Mouse (Mus musculus) left cerebral cortex, postnatal 14 days (tissue): ENCODE results near the gene Saa3. TPM values are rescaled to one million over a fixed set of nuclear protein-coding genes. Genes with fewer than 3 reads are reported as not detected.
"Not testable (repeated sequence)": the region's sequence is repeated elsewhere in the genome, so short reads cannot be mapped to it uniquely, and the experiment has no call there.

Source experiments
- DNase-seq, 2 experiments: peaks; one replicate each; pipeline ENCODE4 v3.0.0; 2021 to 2022; ENCODE audit warnings: low spot score in 2 of 2, mixed read lengths in 1 of 2
- intact Hi-C: fragments of 180-260 bp; cut with DNase I; formaldehyde crosslinking; loops from one replicate; pipeline ENCODE4 v1.15.1; 2025
- long read RNA-seq, 2 experiments: library from polyadenylated mRNA; stranded (forward); transcript quantifications; one replicate each; pipeline ENCODE4 v2.0.0; 2021
- total RNA-seq, 2 experiments: library from RNA; stranded (reverse); gene quantifications; 2 replicates each; pipeline ENCODE4 v1.2.3; 2021

Gene Saa3
- not detected for total RNA-seq
- long read RNA-seq, experiment 1 = 0 reads
- long read RNA-seq, experiment 2 = 0 reads

GRCm38 (mm10) chr7:46715600-46715999, at the start of gene Saa3:
TSS of gene Saa3 (minus strand) at chr7:46715700.
- intact Hi-C loops = loop anchor here (2.0 kb wide), 1 partner anchor 53 kb away; no protein-coding TSS in a partner anchor
- DNase-seq = no peak

GRCm38 (mm10) chr7:46764672-46765071, 49.2 kb upstream of the Saa3 start:
- no peak for DNase-seq
- intact Hi-C loops = no loop called here

GRCm38 (mm10) chr7:46762601-46763000, 47.1 kb upstream of the Saa3 start:
- no peak for DNase-seq
- intact Hi-C loops = no loop called here

DNA sequence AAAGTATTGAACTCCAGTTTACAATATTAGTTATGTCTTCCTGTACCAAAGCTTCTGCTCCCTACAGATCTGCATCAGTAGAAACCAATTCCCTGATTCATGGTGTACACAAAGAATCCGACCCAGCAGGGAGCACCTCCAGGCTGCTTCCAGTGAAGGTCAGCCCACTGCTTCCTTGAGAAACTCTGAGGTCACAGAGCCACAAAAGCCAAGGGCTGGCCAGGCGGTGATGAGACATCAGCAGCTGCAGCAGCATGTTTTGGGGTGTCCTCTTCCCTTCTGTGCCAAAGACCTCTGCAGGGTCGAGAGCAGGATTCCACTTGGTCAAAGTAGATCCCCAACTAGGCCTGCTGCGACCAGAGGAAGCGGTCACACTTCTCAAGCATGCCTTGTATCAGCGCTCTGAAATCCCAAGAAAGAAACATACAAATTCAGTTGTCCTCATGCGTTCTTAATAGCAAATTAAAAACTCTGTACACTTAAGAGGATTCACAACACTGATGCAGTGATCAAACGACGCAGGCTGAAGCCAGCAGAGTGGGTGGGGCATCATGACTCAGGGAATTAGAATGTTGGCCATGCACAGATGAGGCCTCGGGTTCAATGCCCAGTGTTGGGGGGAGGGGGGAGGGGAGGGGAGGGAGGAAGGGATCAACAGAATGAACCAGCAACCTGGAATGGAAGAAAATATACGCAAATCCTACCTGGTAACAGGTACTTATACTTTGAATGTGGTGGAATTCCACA, 45.7 kb upstream of the Saa3 start:
- no peak for DNase-seq
- intact Hi-C loops = no loop called here

DNA sequence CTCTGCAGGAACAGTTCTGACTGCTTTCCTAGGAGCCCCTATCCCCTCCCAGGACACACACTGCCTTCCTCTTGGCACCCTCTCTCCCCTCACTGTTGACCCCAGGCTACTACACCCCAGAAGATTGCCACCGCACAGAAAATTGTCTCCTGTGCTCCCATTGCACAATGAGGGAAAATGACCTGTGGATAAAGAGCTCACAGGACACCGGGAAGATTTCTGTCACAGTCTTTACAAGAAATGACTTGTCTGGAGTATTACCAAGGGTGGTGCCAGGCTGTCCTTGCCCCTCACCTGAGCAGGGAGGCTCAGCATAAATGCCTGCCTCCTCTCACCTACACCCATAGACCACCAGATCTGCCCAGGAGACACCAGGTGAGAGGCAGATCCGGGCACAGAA, 36.0 kb upstream of the Saa3 start, which contains the start of gene Saa2:
Gene Saa2, plus strand, starts transcription at position 301 of the 400 bp plus-strand sequence.
- intact Hi-C loops = no loop called here
- no peak for DNase-seq

DNA sequence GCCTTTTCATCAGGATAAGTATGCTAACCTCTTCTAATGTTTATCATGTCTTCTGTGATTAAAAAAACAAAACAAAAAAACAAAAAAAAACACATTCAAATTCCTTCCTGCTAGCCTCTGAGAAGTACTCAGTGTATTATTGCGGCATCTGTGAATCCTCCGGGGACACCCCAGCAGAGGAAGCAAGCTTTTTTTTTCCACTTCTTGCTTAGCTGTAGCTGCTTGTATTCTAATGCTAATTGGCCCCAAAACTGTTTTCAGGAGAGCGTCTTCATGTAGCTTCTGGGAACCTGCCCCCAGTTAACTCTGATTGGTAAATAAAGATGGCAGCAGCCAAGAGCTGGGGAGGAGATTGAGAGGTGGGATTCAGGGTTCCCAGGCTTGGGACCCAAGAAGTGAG, 33.0 kb upstream of the Saa3 start:
- no peak for DNase-seq
- intact Hi-C loops = no loop called here

GRCm38 (mm10) chr7:46746381-46746780, 30.9 kb upstream of the Saa3 start:
- no peak for DNase-seq
- intact Hi-C loops = no loop called here

- intact Hi-C loops = no loop called here
Observed at GRCm38 (mm10) chr7:46745816-46746215, 30.3 kb upstream of the Saa3 start.

DNA sequence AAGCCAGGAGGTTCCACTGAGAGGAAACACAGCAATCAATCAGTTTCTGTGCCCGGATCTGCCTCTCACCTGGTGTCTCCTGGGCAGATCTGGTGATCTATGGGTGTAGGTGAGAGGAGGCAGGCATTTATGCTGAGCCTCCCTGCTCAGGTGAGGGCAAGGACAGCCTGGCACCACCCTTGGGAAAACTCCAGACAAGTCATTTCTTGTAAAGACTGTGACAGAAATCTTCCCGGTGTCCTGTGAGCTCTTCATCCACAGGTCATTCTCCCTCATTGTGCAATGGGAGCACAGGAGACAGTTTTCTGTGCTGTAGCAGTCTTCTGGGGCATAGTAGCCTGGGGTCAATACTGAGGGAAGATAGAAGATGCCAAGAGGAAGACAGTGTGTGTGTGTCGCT, 27.4 kb upstream of the Saa3 start, which contains the start of gene Saa1:
Gene Saa1, minus strand, starts transcription at position 101 of the 400 bp plus-strand sequence.
- DNase-seq, intact Hi-C loops: not testable (repeated sequence)

More at GRCm38 (mm10) chr7:46745816-46746215, 30.3 kb upstream of the Saa3 start:
- no peak for DNase-seq

DNA sequence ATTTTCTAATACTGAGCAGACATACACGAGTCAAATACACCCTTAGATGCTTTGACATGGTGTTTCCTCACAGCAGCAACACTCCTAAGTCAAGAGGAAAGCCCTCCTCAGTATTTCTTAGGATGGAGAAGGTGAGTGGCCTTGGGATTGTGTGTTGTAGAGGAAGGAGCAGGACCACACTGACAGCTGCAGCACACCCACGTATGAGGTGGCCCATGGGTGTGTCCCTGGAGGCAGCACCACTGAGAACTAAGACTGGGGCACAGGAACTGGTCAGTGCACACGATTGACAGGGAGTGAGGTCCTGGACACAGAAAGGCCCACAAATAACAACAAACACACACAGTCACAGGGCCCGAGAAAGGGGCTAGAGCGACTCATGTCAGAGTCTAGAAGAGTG, 24.5 kb upstream of the Saa3 start:
- DNase-seq, intact Hi-C loops: not testable (repeated sequence)

DNA sequence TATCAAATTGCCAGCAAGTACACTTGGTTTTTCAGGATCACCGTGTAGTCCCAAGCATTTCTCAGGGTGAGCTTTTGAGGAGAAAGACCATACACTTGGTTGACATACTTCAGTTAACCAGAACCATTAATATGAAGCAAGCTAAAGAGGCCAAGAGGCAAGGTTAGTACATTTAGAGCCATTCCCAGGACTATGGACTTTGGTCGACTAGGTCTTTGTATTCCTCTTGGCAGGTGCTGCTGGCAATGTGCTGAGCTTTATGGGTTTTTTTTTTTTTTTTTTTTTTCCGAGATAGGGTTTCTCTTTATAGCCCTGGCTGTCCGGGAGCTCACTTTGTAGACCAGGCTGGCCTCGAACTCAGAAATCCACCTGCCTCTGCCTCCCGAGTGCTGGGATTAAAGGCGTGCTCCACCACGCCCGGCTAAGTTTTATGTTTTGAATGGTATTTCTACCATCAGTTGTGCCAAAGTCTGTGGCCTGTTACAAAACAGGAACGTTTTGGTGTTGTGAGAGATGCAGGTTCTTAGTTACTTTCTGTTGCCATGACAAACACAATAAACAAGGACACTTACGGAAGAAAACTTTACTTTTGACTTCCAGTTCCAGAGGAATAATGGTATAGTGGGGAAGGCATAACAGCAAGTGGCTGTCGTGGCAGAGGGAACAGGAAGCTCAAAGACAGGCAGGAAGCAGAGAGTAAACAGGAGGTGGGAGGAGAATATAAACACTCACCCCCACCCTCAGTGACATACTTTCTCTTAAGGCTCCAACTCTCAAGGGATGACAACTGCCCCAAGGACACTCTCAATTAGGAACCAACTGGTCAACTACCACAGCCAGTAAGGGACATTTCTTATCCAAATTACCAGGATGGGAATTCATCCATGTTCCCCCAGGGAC, 23.3 kb upstream of the Saa3 start:
- intact Hi-C loops = no loop called here
- DNase-seq = no peak

DNA sequence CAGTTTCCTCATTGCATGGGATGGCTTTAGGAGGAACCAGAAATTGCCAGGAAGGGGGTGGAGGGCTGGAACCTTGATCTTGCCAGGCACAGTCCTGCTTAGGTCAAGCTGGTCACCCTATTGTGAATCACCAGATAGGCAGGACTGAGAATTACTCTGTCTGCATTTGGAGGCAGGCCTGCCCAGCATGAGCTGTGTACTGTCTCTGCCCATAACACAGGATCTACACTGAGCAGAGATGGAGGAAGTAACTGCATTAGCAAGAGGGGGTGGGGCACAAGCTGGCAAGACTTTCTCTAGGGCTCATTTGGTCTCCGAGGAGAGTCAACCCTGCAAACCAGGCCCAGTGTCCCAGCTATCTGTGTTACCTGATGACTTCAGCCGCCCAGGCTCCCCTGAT, 19.5 kb upstream of the Saa3 start:
- intact Hi-C loops = no loop called here
- no peak for DNase-seq

GRCm38 (mm10) chr7:46732458-46732857, 17.0 kb upstream of the Saa3 start, which contains the start of gene Saa4:
TSS of gene Saa4 (minus strand) at chr7:46732603.
- intact Hi-C loops = no loop called here
- no peak for DNase-seq

DNA sequence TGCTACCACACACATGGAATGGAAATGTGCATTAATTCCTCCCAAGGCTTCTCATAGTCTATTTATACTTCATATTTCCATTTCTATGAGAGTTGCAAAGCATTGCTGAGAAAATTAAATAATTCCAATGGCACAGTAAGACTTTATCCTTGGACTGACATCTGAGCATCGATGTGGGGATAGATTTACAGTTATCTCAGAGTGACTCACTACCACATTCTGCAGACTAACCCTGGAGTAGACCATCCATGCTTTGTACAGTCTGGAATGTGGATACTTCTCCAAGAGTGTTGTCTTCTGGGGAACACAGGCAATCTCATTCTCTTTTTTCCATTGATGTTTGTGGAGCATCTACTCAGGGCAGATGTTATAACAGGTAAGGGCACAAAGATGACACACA, 12.1 kb upstream of the Saa3 start:
- intact Hi-C loops = no loop called here
- DNase-seq = peak in 1 of 2 experiments; percentile 36

DNA sequence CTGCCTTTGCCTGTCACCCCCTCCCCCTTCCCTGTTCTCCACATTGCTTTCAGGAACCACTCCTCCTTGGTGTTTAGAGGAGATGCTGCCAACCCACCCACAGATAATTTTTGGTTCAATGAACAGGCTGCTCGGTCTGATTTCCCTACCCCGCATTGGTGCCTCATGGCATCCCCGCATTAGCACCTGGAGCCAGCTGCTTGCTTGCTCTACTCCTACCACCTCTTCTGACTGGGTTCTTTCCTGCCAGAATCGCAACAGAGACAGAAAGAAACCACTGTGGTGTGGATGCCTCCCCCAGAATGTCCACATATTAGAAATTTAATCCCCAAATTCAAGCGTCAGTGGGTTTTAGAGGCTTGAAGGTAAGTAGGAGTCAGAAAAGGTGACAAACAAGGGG, 8.9 kb upstream of the Saa3 start:
- intact Hi-C loops = no loop called here

GRCm38 (mm10) chr7:46723849-46724248, 8.3 kb upstream of the Saa3 start:
- intact Hi-C loops = no loop called here
- DNase-seq = no peak

More for the DNA sequence above, 8.9 kb upstream of the Saa3 start:
- peak; percentile 8 to 47 for DNase-seq

GRCm38 (mm10) chr7:46723354-46723753, 7.9 kb upstream of the Saa3 start:
- intact Hi-C loops = no loop called here
- no peak for DNase-seq

GRCm38 (mm10) chr7:46720460-46720859, 5.0 kb upstream of the Saa3 start:
- intact Hi-C loops = no loop called here
- DNase-seq = peak; percentile 12 to 20

DNA sequence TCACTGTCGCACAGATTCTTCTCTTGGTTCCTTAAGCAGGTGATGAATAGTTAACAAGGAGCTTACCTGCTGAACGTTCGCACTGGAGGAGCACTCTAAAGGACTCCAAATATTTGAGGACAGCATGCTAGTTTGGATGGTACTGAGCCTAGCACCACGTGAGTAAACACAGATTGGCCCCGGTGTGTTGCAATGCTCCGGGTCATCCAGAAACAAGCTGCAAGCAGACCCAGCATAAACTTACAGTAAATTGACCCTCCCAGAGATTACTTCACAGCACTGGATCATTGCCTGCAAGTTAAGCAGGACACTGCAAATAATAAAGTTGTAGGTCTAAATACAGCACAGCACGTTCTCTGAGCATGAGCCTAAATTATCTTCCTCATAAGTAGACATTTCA, 4.0 kb upstream of the Saa3 start:
- intact Hi-C loops = no loop called here
- DNase-seq = no peak

- intact Hi-C loops = no loop called here
- no peak for DNase-seq
Observed at GRCm38 (mm10) chr7:46718591-46719270, 3.2 kb upstream of the Saa3 start.
